Comparison of ENCODE assay signal across 8 mouse cellular contexts in the genomic region with DNA sequence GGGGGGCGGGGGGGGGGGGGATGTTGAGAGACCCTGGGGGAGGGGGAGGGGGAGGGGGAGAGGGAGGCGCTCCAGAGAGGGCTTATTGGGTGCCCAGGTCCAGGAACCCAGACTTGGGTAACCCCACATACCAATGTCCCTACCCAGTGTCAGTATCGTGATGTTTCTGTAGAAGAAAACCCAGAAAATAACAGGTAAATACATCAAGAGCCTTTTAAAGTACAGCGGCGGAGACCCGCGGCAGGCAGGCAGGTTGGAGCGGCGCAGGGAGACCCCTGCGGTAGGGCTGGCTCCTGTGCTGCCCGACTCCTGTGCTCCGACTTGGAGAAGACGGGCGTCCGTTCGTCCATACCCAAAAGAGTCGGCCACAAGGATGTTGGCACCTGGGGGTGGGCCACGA. TPM values are rescaled to one million over a fixed set of nuclear protein-coding genes. Genes with fewer than 3 reads are reported as not detected.
DNase-seq lines count a peak whose midpoint lies in the region; ATAC-seq and TF ChIP-seq lines count a peak whose summit lies in the region.

No protein-coding gene starts in this region.

- intact Hi-C loops in gastrocnemius, adult 2 months (cut with DNase I), result no loop called here
- intact Hi-C loops in left cerebral cortex, postnatal 36 days (cut with DNase I), result loop anchor here (10.0 kb wide), 1 partner anchor 117 kb away; no protein-coding TSS in a partner anchor

- peak; percentile 42 for ATAC-seq in hindbrain, embryonic 11.5 days (ENCODE audit: low FRiP score)
- ATAC-seq in midbrain, embryonic 12.5 days (ENCODE audit: low FRiP score, low read depth), result no peak; the same call in 1 of the 2 replicates
- ATAC-seq in frontal cortex, adult (ENCODE audit: low TSS enrichment), result no peak

- no peak for TF ChIP-seq CTCF in gastrocnemius, adult 2 months (IDR thresholded peaks at IDR 0.05)

- WGBS in hindbrain, embryonic 11.5 days, result 1% methylated on average over 10 of the region's 18 CpGs
- WGBS in midbrain, embryonic 12.5 days, result 2% methylated on average over 17 of the region's 18 CpGs

- H3K36me3 ChIP-seq in hindbrain, embryonic 11.5 days (ENCODE audit: control insufficient read depth, insufficient read depth, low read length), result no peaks in the 10 kb centered on the region
- no peaks in the 10 kb centered on the region for H3K36me3 ChIP-seq in midbrain, embryonic 12.5 days

- H3K4me2 ChIP-seq in hindbrain, embryonic 11.5 days (replicated peaks; ENCODE audit: low read depth, low read length), result peak overlapping the region; percentile 54
- H3K4me2 ChIP-seq in midbrain, embryonic 12.5 days (replicated peaks), result peak overlapping the region; percentile 58

- no peaks in the 10 kb centered on the region for H3K4me1 ChIP-seq in hindbrain, embryonic 11.5 days (replicated peaks; ENCODE audit: control insufficient read depth, insufficient read depth, low read length)
- peaks cover 6% of the 10 kb centered on the region; the same call in 1 of the 2 replicates for H3K4me1 ChIP-seq in midbrain, embryonic 12.5 days

- H3K4me3 ChIP-seq in gastrocnemius, adult 2 months, result peak overlapping the region; percentile 60
- peak overlapping the region; percentile 32 for H3K4me3 ChIP-seq in hindbrain, embryonic 11.5 days (ENCODE audit: low read depth, low read length)
- H3K4me3 ChIP-seq in midbrain, embryonic 12.5 days, result peak overlapping the region; percentile 44

- H3K9ac ChIP-seq in hindbrain, embryonic 11.5 days (ENCODE audit: low read depth, low read length), result no peak overlapping the region
- H3K9ac ChIP-seq in midbrain, embryonic 12.5 days (replicated peaks), result peak overlapping the region; percentile 51; the same call in 1 of the 2 replicates

- no peak for DNase-seq in gastrocnemius, adult 2 months
- no peak for DNase-seq in gastrocnemius, postnatal 10 days
- DNase-seq in ES-CJ7 (ENCODE audit: low read depth, low spot score), result peak; percentile 58
- DNase-seq in hindbrain, embryonic 11.5 days (ENCODE audit: low spot score), result peak; percentile 34
- no peak for DNase-seq in left cerebral cortex, postnatal 36 days (ENCODE audit: low spot score in 2 of 2)
- DNase-seq in cerebellum, adult 11-12 months, result no peak

- no peaks in the 10 kb centered on the region for H3K9me3 ChIP-seq in hindbrain, embryonic 11.5 days (ENCODE audit: control insufficient read depth, low read length)
- no peaks in the 10 kb centered on the region for H3K9me3 ChIP-seq in midbrain, embryonic 12.5 days

- peaks cover 42% of the 10 kb centered on the region for H3K27me3 ChIP-seq in hindbrain, embryonic 11.5 days (ENCODE audit: control insufficient read depth, insufficient read depth, low read length)
- H3K27me3 ChIP-seq in midbrain, embryonic 12.5 days, result peaks cover 75% of the 10 kb centered on the region

- H3K27ac ChIP-seq in gastrocnemius, adult 2 months, result no peak overlapping the region
- no peak overlapping the region for H3K27ac ChIP-seq in hindbrain, embryonic 11.5 days (ENCODE audit: low read depth, low read length)
- no peak overlapping the region for H3K27ac ChIP-seq in midbrain, embryonic 12.5 days (replicated peaks)

RNA-seq across cellular contexts. Expression of gene Fcgr1, which starts 33.9 kb away (rescaled TPM):
- total RNA-seq in gastrocnemius, adult 2 months (2021), result under 1 TPM in 1 of 2 experiments, not detected in 1; 0.20 TPM
- 1 to 10 TPM in 1 of 2 experiments, under 1 TPM in 1; 0.56 to 1.2 TPM for total RNA-seq in gastrocnemius, postnatal 10 days (2021)
- 1.3 and 1.9 TPM in 2 replicates for polyA plus RNA-seq in hindbrain, embryonic 11.5 days (2014; fragmentation: Nextera tagmentation; extraction: Ambion mirVana)
- polyA plus RNA-seq in midbrain, embryonic 12.5 days (2016; fragmentation: Nextera tagmentation; extraction: Ambion mirVana), result 1.9 and 2.4 TPM in 2 replicates
- total RNA-seq in left cerebral cortex, postnatal 36 days (2021), result 1 to 10 TPM; 2.1 to 2.2 TPM

RNA-seq across cellular contexts. Expression of gene Hist2h2bb, which starts 58.1 kb away (rescaled TPM):
- 10 to 100 TPM; 18.6 to 24.8 TPM for total RNA-seq in gastrocnemius, adult 2 months (2021)
- 100 to 1,000 TPM; 371 to 420 TPM for total RNA-seq in gastrocnemius, postnatal 10 days (2021)
- polyA plus RNA-seq in hindbrain, embryonic 11.5 days (2014; fragmentation: Nextera tagmentation; extraction: Ambion mirVana), result 15.2 and 16.9 TPM in 2 replicates
- polyA plus RNA-seq in midbrain, embryonic 12.5 days (2016; fragmentation: Nextera tagmentation; extraction: Ambion mirVana), result 18.3 and 20.1 TPM in 2 replicates
- total RNA-seq in left cerebral cortex, postnatal 36 days (2021), result 100 to 1,000 TPM; 148 to 154 TPM

RNA-seq across cellular contexts. Expression of gene Hist2h3b, which starts 59.2 kb away (rescaled TPM):
- total RNA-seq in gastrocnemius, adult 2 months (2021), result 10 to 100 TPM in 1 of 2 experiments, 1 to 10 TPM in 1; 7.7 to 11.5 TPM
- 100 to 1,000 TPM; 371 to 396 TPM for total RNA-seq in gastrocnemius, postnatal 10 days (2021)
- polyA plus RNA-seq in hindbrain, embryonic 11.5 days (2014; fragmentation: Nextera tagmentation; extraction: Ambion mirVana), result 61.9 and 71.6 TPM in 2 replicates
- polyA plus RNA-seq in midbrain, embryonic 12.5 days (2016; fragmentation: Nextera tagmentation; extraction: Ambion mirVana), result 76.0 and 96.2 TPM in 2 replicates
- total RNA-seq in left cerebral cortex, postnatal 36 days (2021), result 10 to 100 TPM; 60.7 to 62.3 TPM

Comparison
In these comparisons a context has a peak if more than half of its experiments do, and no peak if none do; other contexts are left out.
1. RNA of gene Hist2h2bb, which starts 58.1 kb away (total RNA-seq): 371 to 420 TPM in gastrocnemius, postnatal 10 days and 148 to 154 TPM in left cerebral cortex, postnatal 36 days; 18.6 to 24.8 TPM in gastrocnemius, adult 2 months; every median in the first group is over 4 times any median in the second.
2. RNA of gene Hist2h3b, which starts 59.2 kb away (total RNA-seq): 371 to 396 TPM in gastrocnemius, postnatal 10 days; 60.7 to 62.3 TPM in left cerebral cortex, postnatal 36 days and 7.7 to 11.5 TPM in gastrocnemius, adult 2 months; every median in the first group is over 4 times any median in the second.
3. DNase-seq: peak in ES-CJ7 (single experiment) and hindbrain, embryonic 11.5 days (single experiment); none in gastrocnemius, adult 2 months (single experiment), gastrocnemius, postnatal 10 days (single experiment), left cerebral cortex, postnatal 36 days (0 of 2) and cerebellum, adult 11-12 months (single experiment).
4. Peak in every context shown above with its lines, with median percentiles within 50 percentile points of each other: H3K4me3 ChIP-seq.